Mouse (Mus musculus) olfactory bulb, adult 2 months (tissue): ENCODE data around the gene Onecut1.

Experiments used
- CTCF ChIP-seq: fragments of 200-500 bp; IDR thresholded peaks from 2 replicates; pipeline ENCODE4 v1.5.1; 2012; ENCODE audit warnings: low read depth, mild to moderate bottlenecking, low read length, moderate library complexity; ENCODE audit not compliant: insufficient read depth
- POLR2A ChIP-seq: fragments of 200-500 bp; IDR thresholded peaks from 2 replicates; pipeline ENCODE4 v1.6.1; 2012; ENCODE audit warnings: mild to moderate bottlenecking, low read depth, low read length, moderate library complexity; ENCODE audit not compliant: insufficient read depth

DNA sequence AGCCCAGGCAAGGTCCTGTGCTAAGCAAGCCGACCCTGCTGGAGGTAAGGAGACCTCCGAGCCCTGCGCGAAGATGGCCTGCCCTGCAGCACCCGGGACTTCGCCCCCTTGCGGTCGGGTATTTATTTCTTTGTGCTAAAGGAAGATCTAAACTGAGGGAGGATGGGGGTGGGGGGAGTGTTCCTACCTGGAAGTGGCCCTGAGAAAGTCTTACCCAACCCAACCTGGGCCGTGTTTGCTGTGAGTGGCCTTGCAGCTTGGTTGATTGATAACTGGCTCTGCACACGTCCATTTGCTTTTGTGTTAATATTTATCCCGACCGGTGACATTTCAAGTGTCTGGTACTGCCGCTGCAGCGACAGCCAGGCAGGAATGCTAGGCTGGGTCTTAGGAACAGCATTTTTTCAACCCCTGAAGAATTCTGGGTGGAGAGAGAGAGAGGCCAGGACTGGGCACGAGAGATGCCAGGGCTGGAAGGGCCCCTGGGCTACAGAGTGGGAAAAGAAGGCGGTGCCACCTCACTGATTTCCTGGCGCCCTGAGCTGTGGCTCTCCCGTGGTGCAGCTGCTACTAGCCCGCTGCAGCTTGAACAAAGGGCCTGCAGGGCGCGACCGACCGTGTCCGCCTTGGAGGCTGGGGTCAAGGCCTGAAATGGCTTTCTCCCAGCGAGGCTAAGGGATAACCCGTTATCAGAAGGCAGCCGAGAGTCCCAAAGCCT, 5.0 kb downstream of the Onecut1 start:
- no peak for TF ChIP-seq CTCF
- TF ChIP-seq POLR2A, result no peak
